Mouse (Mus musculus): Measurements from ENCODE around the gene Poll. TPM values are rescaled to one million over a fixed set of nuclear protein-coding genes. Genes with fewer than 3 reads are reported as not detected.

Poll gene
- polyA plus RNA-seq, 1 experiment = 13.4 TPM

DNA sequence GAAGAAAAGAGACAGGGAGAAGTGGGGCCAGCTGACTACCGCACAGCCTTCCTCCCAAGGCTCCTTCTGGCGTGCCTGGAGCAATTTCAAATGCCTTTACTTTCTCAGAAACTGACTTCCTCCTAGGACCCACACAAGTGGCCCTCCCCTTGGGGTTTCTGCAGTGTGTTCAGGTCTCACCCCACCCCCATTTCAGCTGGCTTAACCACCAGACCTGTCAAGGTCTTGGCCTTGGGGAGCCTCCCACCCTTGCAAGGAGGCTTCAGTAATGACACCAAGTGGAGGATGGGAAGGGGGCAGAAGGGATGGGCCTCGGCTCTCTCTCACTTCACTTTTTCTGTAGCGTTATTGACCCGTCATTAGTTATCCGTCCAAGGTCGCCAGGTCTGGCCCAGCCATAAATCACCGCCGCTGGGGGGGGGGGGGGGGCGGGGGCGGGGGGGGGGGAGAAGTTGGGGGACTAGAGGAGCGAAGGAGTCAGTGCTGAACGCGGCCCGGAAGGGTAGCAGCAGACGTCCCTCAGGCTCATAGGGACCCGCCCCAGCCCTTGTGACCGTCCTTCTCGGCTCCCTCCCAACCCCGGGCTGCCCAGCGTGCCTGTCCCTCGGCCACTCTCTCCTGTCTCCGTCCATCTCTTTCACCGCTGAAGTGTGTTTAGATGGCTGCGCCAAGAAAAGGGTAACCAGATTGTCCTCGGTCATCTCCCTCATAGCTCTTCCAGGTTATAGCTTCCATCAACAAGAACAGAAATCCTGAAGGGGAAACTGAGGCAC is 16.0 kb downstream of the Poll start:
- no peaks in the 10 kb centered on the region for H3K27me3 ChIP-seq (ENCODE audit: control insufficient read depth, insufficient read depth, low read length, poor library complexity, severe bottlenecking)

DNA sequence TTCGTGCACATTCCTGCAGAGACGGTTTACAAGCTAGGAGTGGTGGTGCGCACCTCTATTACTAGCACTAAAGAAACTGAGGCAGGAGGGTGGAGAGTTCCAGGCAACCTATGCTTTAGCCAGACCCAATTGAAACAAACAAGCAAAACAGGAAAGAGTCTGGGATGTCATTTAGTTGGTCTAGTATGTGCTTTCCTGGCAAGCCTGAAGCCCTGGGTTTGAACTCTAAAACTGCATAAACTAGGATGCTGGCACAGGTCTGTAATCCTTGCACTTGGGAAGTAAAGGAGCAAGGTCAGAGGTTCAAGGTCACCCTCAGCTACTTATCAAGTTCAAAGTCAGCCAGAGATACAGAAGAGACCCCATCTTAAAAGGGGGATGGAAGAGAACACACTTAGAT is 18.3 kb downstream of the Poll start:
- no peaks in the 10 kb centered on the region for H3K27me3 ChIP-seq (ENCODE audit: control insufficient read depth, insufficient read depth, low read length, poor library complexity, severe bottlenecking)
- peak overlapping the region; percentile 3; the same call in 1 of the 2 replicates for H3K9ac ChIP-seq (ENCODE audit: low read depth, poor library complexity, severe bottlenecking)

More for the DNA sequence above, 16.0 kb downstream of the Poll start:
- H3K4me1 ChIP-seq (ENCODE audit: control insufficient read depth, insufficient read depth, low read length) = peaks cover 2% of the 10 kb centered on the region
- peak overlapping the region; percentile 48 for H3K4me3 ChIP-seq (ENCODE audit: low read depth, low read length)
- no peak overlapping the region for H3K27ac ChIP-seq (ENCODE audit: insufficient read depth, low read length)
- TF ChIP-seq CTCF (IDR thresholded peaks at IDR 0.05; ENCODE audit: low read depth, low read length) = no peak
- no peak for TF ChIP-seq EP300 (IDR thresholded peaks at IDR 0.05; ENCODE audit: insufficient read depth, low read depth, low read length)
- no peak for TF ChIP-seq POLR2A (IDR thresholded peaks at IDR 0.05; ENCODE audit: insufficient read depth, low read length)
- no peak overlapping the region for H3K9ac ChIP-seq (ENCODE audit: low read depth, poor library complexity, severe bottlenecking)
- H3K9me3 ChIP-seq (replicated peaks; ENCODE audit: control insufficient read depth, insufficient read depth, low read length, poor library complexity, severe bottlenecking) = no peaks in the 10 kb centered on the region
- H3K36me3 ChIP-seq (ENCODE audit: control insufficient read depth, insufficient read depth, low read length, poor library complexity, severe bottlenecking) = no peaks in the 10 kb centered on the region

DNA sequence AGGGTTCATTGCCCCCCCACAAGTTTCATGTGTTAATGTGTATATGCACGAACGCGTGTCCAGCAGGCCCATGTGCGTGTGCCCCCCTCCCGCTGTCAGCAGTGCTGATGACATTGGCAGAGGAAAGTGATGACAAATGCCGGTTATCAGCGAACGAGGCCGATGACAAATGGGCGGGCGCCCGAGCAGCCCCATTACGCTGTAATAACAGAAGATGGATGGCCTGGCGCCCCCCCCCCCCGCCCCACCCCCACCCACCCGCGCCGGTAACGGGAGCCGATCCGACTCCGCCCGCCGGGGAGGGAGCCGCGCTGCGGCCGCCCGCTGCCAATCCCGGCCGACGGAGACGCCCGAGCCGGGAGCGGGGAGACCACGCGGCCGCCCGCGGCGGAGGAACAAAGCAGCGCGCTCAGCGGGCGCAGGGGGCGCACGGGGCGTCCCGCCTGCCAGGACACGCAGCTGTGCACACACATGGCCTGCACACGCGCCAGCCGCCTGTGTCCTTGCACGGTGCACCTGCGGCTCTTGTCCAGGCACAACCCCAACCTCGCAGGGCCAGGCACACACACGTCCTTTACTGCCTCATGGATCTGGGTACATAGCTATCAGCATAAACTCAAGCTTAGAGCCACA is 18.8 kb downstream of the Poll start:
- H3K27ac ChIP-seq (ENCODE audit: insufficient read depth, low read length) = no peak overlapping the region

More for the DNA sequence above, 18.3 kb downstream of the Poll start:
- no peak overlapping the region for H3K27ac ChIP-seq (ENCODE audit: insufficient read depth, low read length)
- no peak for TF ChIP-seq CTCF (IDR thresholded peaks at IDR 0.05; ENCODE audit: low read depth, low read length)
- TF ChIP-seq POLR2A (IDR thresholded peaks at IDR 0.05; ENCODE audit: insufficient read depth, low read length) = no peak
- TF ChIP-seq EP300 (IDR thresholded peaks at IDR 0.05; ENCODE audit: insufficient read depth, low read depth, low read length) = no peak
- H3K4me3 ChIP-seq (ENCODE audit: low read depth, low read length) = peak overlapping the region; percentile 64
- H3K36me3 ChIP-seq (ENCODE audit: control insufficient read depth, insufficient read depth, low read length, poor library complexity, severe bottlenecking) = no peaks in the 10 kb centered on the region
- no peaks in the 10 kb centered on the region for H3K4me1 ChIP-seq (ENCODE audit: control insufficient read depth, insufficient read depth, low read length)
- no peaks in the 10 kb centered on the region for H3K9me3 ChIP-seq (replicated peaks; ENCODE audit: control insufficient read depth, insufficient read depth, low read length, poor library complexity, severe bottlenecking)

DNA sequence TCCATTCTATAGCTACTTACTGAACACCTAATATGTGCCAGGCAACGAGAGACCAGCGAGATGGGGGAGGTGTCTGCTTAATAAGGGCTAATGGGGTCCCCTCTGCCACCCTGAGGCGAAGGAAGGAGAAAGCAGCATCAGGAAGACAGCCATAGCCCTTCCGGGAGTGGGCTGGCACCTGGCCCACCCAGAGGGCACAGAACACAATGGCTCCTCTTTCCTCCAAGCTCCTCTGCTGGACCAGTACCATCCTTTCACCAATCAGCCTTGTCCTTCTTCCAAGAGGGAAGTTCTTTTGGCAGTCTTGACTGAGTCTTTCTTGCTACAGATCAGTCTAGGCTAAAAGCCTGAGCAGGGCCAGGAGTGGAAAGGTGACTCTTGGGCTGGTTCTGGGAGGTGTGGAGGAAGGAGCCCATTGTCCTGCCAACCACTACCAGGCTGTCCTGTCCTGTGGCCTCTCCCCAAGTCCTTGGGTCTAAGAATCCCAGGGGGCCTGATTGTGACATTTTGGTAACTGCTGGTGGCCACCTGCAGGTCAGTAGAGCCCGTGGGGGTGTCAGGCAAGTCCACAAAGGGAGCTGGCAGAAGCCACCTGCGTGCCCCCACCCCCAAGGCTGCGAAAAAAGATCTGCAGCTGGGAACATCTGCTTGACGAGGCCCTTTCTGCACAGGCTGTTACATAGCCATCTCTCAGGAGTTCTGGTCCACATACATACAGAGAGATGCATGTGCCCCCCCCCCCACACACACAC is 19.5 kb downstream of the Poll start:
- Histone ChIP-seq H3K4me3 (ENCODE audit: low read depth, low read length) (peak overlapping the region; percentile 48), H3K4me1 (ENCODE audit: control insufficient read depth, insufficient read depth, low read length) (no peaks in the 10 kb centered on the region), H3K9me3 (replicated peaks; ENCODE audit: control insufficient read depth, insufficient read depth, low read length, poor library complexity, severe bottlenecking) (no peaks in the 10 kb centered on the region), H3K27ac (ENCODE audit: insufficient read depth, low read length) (no peak overlapping the region), H3K27me3 (ENCODE audit: control insufficient read depth, insufficient read depth, low read length, poor library complexity, severe bottlenecking) (no peaks in the 10 kb centered on the region), H3K36me3 (ENCODE audit: control insufficient read depth, insufficient read depth, low read length, poor library complexity, severe bottlenecking) (no peaks in the 10 kb centered on the region), H3K9ac (ENCODE audit: low read depth, poor library complexity, severe bottlenecking) (no peak overlapping the region)
- TF ChIP-seq EP300 (IDR thresholded peaks at IDR 0.05; ENCODE audit: insufficient read depth, low read depth, low read length) = no peak
- TF ChIP-seq CTCF (IDR thresholded peaks at IDR 0.05; ENCODE audit: low read depth, low read length) = no peak
- no peak for TF ChIP-seq POLR2A (IDR thresholded peaks at IDR 0.05; ENCODE audit: insufficient read depth, low read length)

More for the DNA sequence above, 18.8 kb downstream of the Poll start:
- Histone ChIP-seq H3K9ac (ENCODE audit: low read depth, poor library complexity, severe bottlenecking) (peak overlapping the region; percentile 3; the same call in 1 of the 2 replicates), H3K36me3 (ENCODE audit: control insufficient read depth, insufficient read depth, low read length, poor library complexity, severe bottlenecking) (no peaks in the 10 kb centered on the region), H3K4me1 (ENCODE audit: control insufficient read depth, insufficient read depth, low read length) (no peaks in the 10 kb centered on the region), H3K9me3 (replicated peaks; ENCODE audit: control insufficient read depth, insufficient read depth, low read length, poor library complexity, severe bottlenecking) (no peaks in the 10 kb centered on the region), H3K4me3 (ENCODE audit: low read depth, low read length) (peak overlapping the region; percentile 64), H3K27me3 (ENCODE audit: control insufficient read depth, insufficient read depth, low read length, poor library complexity, severe bottlenecking) (no peaks in the 10 kb centered on the region)
- TF ChIP-seq POLR2A (IDR thresholded peaks at IDR 0.05; ENCODE audit: insufficient read depth, low read length) = no peak
- no peak for TF ChIP-seq EP300 (IDR thresholded peaks at IDR 0.05; ENCODE audit: insufficient read depth, low read depth, low read length)
- no peak for TF ChIP-seq CTCF (IDR thresholded peaks at IDR 0.05; ENCODE audit: low read depth, low read length)

DNA sequence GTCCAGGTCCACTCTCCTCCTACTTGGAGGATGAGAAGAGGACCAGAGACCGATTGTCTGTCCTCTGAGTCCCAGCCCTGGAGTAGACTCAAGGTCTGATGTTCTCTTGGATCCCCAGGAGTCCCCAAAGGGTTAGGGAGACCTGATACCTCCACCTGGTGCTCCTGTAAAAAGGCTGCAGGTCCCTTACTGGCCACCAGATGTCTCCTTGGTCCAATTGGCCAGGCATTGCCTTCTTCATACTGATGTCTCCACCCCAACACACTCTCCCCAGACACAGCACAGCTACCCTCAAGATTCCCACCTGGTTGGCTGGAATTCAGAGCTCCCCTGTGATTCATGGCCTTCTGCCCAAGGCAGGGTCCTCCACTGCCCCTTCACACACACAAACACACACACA is 22.8 kb downstream of the Poll start:
- Histone ChIP-seq H3K9me3 (replicated peaks; ENCODE audit: control insufficient read depth, insufficient read depth, low read length, poor library complexity, severe bottlenecking) (no peaks in the 10 kb centered on the region), H3K27me3 (ENCODE audit: control insufficient read depth, insufficient read depth, low read length, poor library complexity, severe bottlenecking) (no peaks in the 10 kb centered on the region)

More for the DNA sequence above, 22.8 kb downstream of the Poll start:
- Histone ChIP-seq H3K4me3 (ENCODE audit: low read depth, low read length) (no peak overlapping the region), H3K4me1 (ENCODE audit: control insufficient read depth, insufficient read depth, low read length) (no peaks in the 10 kb centered on the region), H3K27ac (ENCODE audit: insufficient read depth, low read length) (no peak overlapping the region), H3K36me3 (ENCODE audit: control insufficient read depth, insufficient read depth, low read length, poor library complexity, severe bottlenecking) (no peaks in the 10 kb centered on the region), H3K9ac (ENCODE audit: low read depth, poor library complexity, severe bottlenecking) (no peak overlapping the region)
- no peak for TF ChIP-seq EP300 (IDR thresholded peaks at IDR 0.05; ENCODE audit: insufficient read depth, low read depth, low read length)
- TF ChIP-seq CTCF (IDR thresholded peaks at IDR 0.05; ENCODE audit: low read depth, low read length) = peak; percentile 68
- TF ChIP-seq POLR2A (IDR thresholded peaks at IDR 0.05; ENCODE audit: insufficient read depth, low read length) = no peak

Measured in ES-Bruce4 (cell line).